In genomic region chr1:121116626-121117025, GRCm38 (mm10) we compare ENCODE assay signal across 29 mouse cellular contexts.
DNase-seq lines count a peak whose midpoint lies in the region; ATAC-seq and TF ChIP-seq lines count a peak whose summit lies in the region.
"Had no signal": no experiment of that assay in that cellular context is flagged by ENCODE, and none has a peak within 500 bp of the region (broad histone marks: within the 10 kb centered on the region; RNA-seq: fewer than 3 reads in every experiment).

No protein-coding gene starts in this region.

- H3K4me1 ChIP-seq in lung, postnatal 0 days (ENCODE audit: insufficient read depth, low read depth, low read length), result no peaks in the 10 kb centered on the region
- H3K4me1 ChIP-seq in liver, postnatal 0 days (ENCODE audit: insufficient read depth), result no peaks in the 10 kb centered on the region
- H3K4me1 ChIP-seq: limb, embryonic 12.5 days; liver, embryonic 15.5 days had no signal

- WGBS in lung, postnatal 0 days, result 33% methylated on average over 5 of the region's 5 CpGs
- WGBS in liver, postnatal 0 days (ENCODE audit: insufficient replicate concordance), result 64% methylated on average over 5 of the region's 5 CpGs

- no peak for TF ChIP-seq EP300 in lung, postnatal 0 days (IDR thresholded peaks at IDR 0.05)
- no peak for TF ChIP-seq EP300 in liver, postnatal 0 days (IDR thresholded peaks at IDR 0.05; ENCODE audit: low read depth)

- H3K9ac ChIP-seq in lung, postnatal 0 days (replicated peaks; ENCODE audit: low read depth), result no peak overlapping the region
- H3K9ac ChIP-seq in liver, postnatal 0 days (replicated peaks), result no peak overlapping the region
- H3K9ac ChIP-seq: hindbrain, embryonic 12.5 days; limb, embryonic 12.5 days; liver, embryonic 15.5 days; neural tube, embryonic 15.5 days had no signal

- H3K27me3 ChIP-seq in lung, postnatal 0 days (replicated peaks; ENCODE audit: insufficient read depth, low read length), result no peaks in the 10 kb centered on the region
- H3K27me3 ChIP-seq in liver, postnatal 0 days (ENCODE audit: insufficient read depth, low read length), result no peaks in the 10 kb centered on the region
- H3K27me3 ChIP-seq: hindbrain, embryonic 12.5 days; liver, embryonic 15.5 days; neural tube, embryonic 15.5 days had no signal

- DNase-seq in cerebellum, postnatal 14 days, result peak; percentile 5 to 9
- no peak for DNase-seq in cerebellum, adult 11-12 months
- DNase-seq in lung, postnatal 10 days, result peak; percentile 43
- no peak for DNase-seq in lung, postnatal 0 days (ENCODE audit: low spot score)
- DNase-seq in NIH3T3 (ENCODE audit: low read depth), result peak; percentile 45
- peak; percentile 39 for DNase-seq in lung, postnatal 36 days
- no peak for DNase-seq in liver, postnatal 0 days
- DNase-seq: adrenal gland, postnatal 14 days; cerebellum, adult 11 months; cerebellum, adult 9-11 months; gastrocnemius, postnatal 14 days; heart, postnatal 36 days; kidney, adult 11 months; kidney, postnatal 14 days; layer of hippocampus, adult 9-11 months; midbrain, embryonic 14.5 days; retina, postnatal 1 day; right cerebral cortex, postnatal 14 days; spleen, adult 18-20 months; thymus, postnatal 4 days had no signal

- ATAC-seq in lung, postnatal 0 days, result no peak
- ATAC-seq in liver, postnatal 0 days, result no peak
- ATAC-seq: forebrain, embryonic 14.5 days; hindbrain, postnatal 0 days had no signal

- H3K36me3 ChIP-seq in lung, postnatal 0 days (ENCODE audit: insufficient read depth, low read length), result no peaks in the 10 kb centered on the region
- no peaks in the 10 kb centered on the region for H3K36me3 ChIP-seq in liver, postnatal 0 days (replicated peaks; ENCODE audit: insufficient read depth, low read length)
- H3K36me3 ChIP-seq: G1E; hindbrain, embryonic 12.5 days; limb, embryonic 12.5 days; liver, embryonic 15.5 days; neural tube, embryonic 15.5 days had no signal

- H3K9me3 ChIP-seq in lung, postnatal 0 days (ENCODE audit: low read length), result no peaks in the 10 kb centered on the region
- H3K9me3 ChIP-seq in liver, postnatal 0 days (ENCODE audit: low read length), result no peaks in the 10 kb centered on the region
- H3K9me3 ChIP-seq: hindbrain, embryonic 12.5 days; limb, embryonic 12.5 days; liver, embryonic 15.5 days; neural tube, embryonic 15.5 days had no signal

- no peak overlapping the region for H3K27ac ChIP-seq in lung, postnatal 0 days (ENCODE audit: low read length)
- no peak overlapping the region for H3K27ac ChIP-seq in liver, postnatal 0 days (ENCODE audit: low read depth)
- H3K27ac ChIP-seq: hindbrain, embryonic 12.5 days; hindbrain, postnatal 0 days; limb, embryonic 12.5 days; liver, embryonic 15.5 days; macrophage; neural tube, embryonic 15.5 days had no signal

- TF ChIP-seq CTCF in lung, postnatal 0 days (IDR thresholded peaks at IDR 0.05), result no peak
- TF ChIP-seq CTCF in liver, postnatal 0 days (IDR thresholded peaks at IDR 0.05; ENCODE audit: low read depth), result no peak

- no peak overlapping the region for H3K4me3 ChIP-seq in lung, postnatal 0 days (ENCODE audit: low read depth, low read length)
- no peak overlapping the region for H3K4me3 ChIP-seq in liver, postnatal 0 days (ENCODE audit: low read depth, low read length)
- H3K4me3 ChIP-seq: hindbrain, embryonic 12.5 days; limb, embryonic 12.5 days; liver, embryonic 15.5 days; neural tube, embryonic 15.5 days had no signal

- no peak overlapping the region for H3K4me2 ChIP-seq in lung, postnatal 0 days (replicated peaks; ENCODE audit: low read depth, low read length)
- H3K4me2 ChIP-seq in liver, postnatal 0 days (ENCODE audit: low read depth, low read length), result no peak overlapping the region
- H3K4me2 ChIP-seq: heart, embryonic 11.5 days; hindbrain, embryonic 12.5 days; limb, embryonic 12.5 days; liver, embryonic 15.5 days; neural tube, embryonic 15.5 days had no signal

Comparison
In these comparisons a context has a peak if more than half of its experiments do, and no peak if none do; other contexts are left out.
1. DNase-seq: peak in cerebellum, postnatal 14 days (2 of 2), lung, postnatal 10 days (single experiment), NIH3T3 (single experiment) and lung, postnatal 36 days (single experiment); none in cerebellum, adult 11-12 months (single experiment), lung, postnatal 0 days (single experiment) and liver, postnatal 0 days (single experiment).